Mouse (Mus musculus) hematopoietic stem cell, adult 5-6 weeks (primary cell): ENCODE data around the gene Lag3. TPM values are rescaled to one million over a fixed set of nuclear protein-coding genes. Genes with fewer than 3 reads are reported as not detected.

Experiments used
- total RNA-seq: library from RNA; stranded (forward); fragments of 172-1452, 232-1000 nt; gene quantifications from 2 replicates; pipeline ENCODE4 v1.2.3, GENCODE M21; 2017

Lag3 gene
- total RNA-seq, 1 experiment from 2014 or later, result 9.1 TPM

Other genes with a start within 250 kb of the Lag3 start
- gene Lpcat3, start 248.7 kb downstream of the Lag3 start, total RNA-seq, result 28.5 and 29.6 TPM in 2 replicates
- gene Emg1, start 199.5 kb downstream of the Lag3 start, total RNA-seq, result 160 and 203 TPM in 2 replicates
- 252 and 265 TPM in 2 replicates for gene Phb2, start 199.4 kb downstream of the Lag3 start, total RNA-seq
- gene Ptpn6, start 173.0 kb downstream of the Lag3 start, total RNA-seq, result 476 and 523 TPM in 2 replicates
- gene Grcc10, start 170.3 kb downstream of the Lag3 start, total RNA-seq, result 189 and 215 TPM in 2 replicates
- gene Gm45234, start 155.7 kb downstream of the Lag3 start, total RNA-seq, result not detected in 2 replicates
- gene Atn1, start 155.2 kb downstream of the Lag3 start, total RNA-seq, result 5.9 and 6.0 TPM in 2 replicates
- 2.6 and 5.6 TPM in 2 replicates for gene Eno2, start 142.0 kb downstream of the Lag3 start, total RNA-seq
- gene Lrrc23, start 132.0 kb downstream of the Lag3 start, total RNA-seq, result 1.1 and 3.3 TPM in 2 replicates
- gene Spsb2, start 103.0 kb downstream of the Lag3 start, total RNA-seq, result 5.3 and 11.0 TPM in 2 replicates
- gene Tpi1, start 97.4 kb downstream of the Lag3 start, total RNA-seq, result 193 and 201 TPM in 2 replicates
- gene Usp5, start 82.2 kb downstream of the Lag3 start, total RNA-seq, result 55.3 and 78.1 TPM in 2 replicates
- gene Cdca3, start 82.2 kb downstream of the Lag3 start, total RNA-seq, result 62.0 and 98.2 TPM in 2 replicates
- not detected in 2 replicates for gene Gnb3, start 71.4 kb downstream of the Lag3 start, total RNA-seq
- 14.5 and 24.3 TPM in 2 replicates for gene P3h3, start 54.0 kb downstream of the Lag3 start, total RNA-seq
- gene Gpr162, start 47.7 kb downstream of the Lag3 start, total RNA-seq, result 0.15 TPM in 1 of 2 replicates, not detected in the other
- gene Cd4, start 23.5 kb downstream of the Lag3 start, total RNA-seq, result 5.8 and 10.0 TPM in 2 replicates
- gene Ptms, start 8.4 kb upstream of the Lag3 start, total RNA-seq, result 121 and 123 TPM in 2 replicates
- 54.2 and 67.4 TPM in 2 replicates for gene Mlf2, start 19.7 kb upstream of the Lag3 start, total RNA-seq
- gene Cops7a, start 53.8 kb upstream of the Lag3 start, total RNA-seq, result 41.6 and 51.1 TPM in 2 replicates
- not detected in 2 replicates for gene Pianp, start 85.0 kb upstream of the Lag3 start, total RNA-seq
- gene Zfp384, start 97.4 kb upstream of the Lag3 start, total RNA-seq, result 29.0 and 29.2 TPM in 2 replicates
- 92.9 and 101 TPM in 2 replicates for gene Ing4, start 128.1 kb upstream of the Lag3 start, total RNA-seq
- 7.6 and 7.8 TPM in 2 replicates for gene Acrbp, start 138.0 kb upstream of the Lag3 start, total RNA-seq
- gene Lpar5, start 156.2 kb upstream of the Lag3 start, total RNA-seq, result 8.0 and 8.8 TPM in 2 replicates
- gene Chd4, start 184.3 kb upstream of the Lag3 start, total RNA-seq, result 499 and 599 TPM in 2 replicates
- gene Nop2, start 220.2 kb upstream of the Lag3 start, total RNA-seq, result 58.8 and 63.4 TPM in 2 replicates
- gene Iffo1, start 233.5 kb upstream of the Lag3 start, total RNA-seq, result 13.3 and 14.2 TPM in 2 replicates